ENCODE assay signal across 1 mouse cellular context in genomic region chr10:121516008-121516600, GRCm38 (mm10).
A peak's percentile ranks its signal among the peaks of the same experiment; 100 is the strongest.
TF ChIP-seq lines count a peak whose summit lies in the region.

No protein-coding gene starts in this region.

TF ChIP-seq in CH12.LX, 34 proteins besides CTCF, POLR2A, EP300 and RAD21 (continued from another document):
- no peak for TF ChIP-seq MAFK (IDR thresholded peaks at IDR 0.05; ENCODE audit: insufficient replicate concordance, low read length)
- no peak for TF ChIP-seq USF1 (IDR thresholded peaks at IDR 0.05; ENCODE audit: low read depth, low read length)
- no peak for TF ChIP-seq MAX (IDR thresholded peaks at IDR 0.05; ENCODE audit: low read length)
- TF ChIP-seq ZNF384 (IDR thresholded peaks at IDR 0.05; ENCODE audit: low read depth, low read length): peak; percentile 11; the same call in 1 of the 2 replicates
- peak; percentile 55; the same call in 1 of the 2 replicates for TF ChIP-seq IRF4 (IDR thresholded peaks at IDR 0.05; ENCODE audit: low read depth, low read length)
- TF ChIP-seq ZC3H11A (IDR thresholded peaks at IDR 0.05; ENCODE audit: low read depth, low read length): peak; percentile 61
- no peak for TF ChIP-seq CHD1 (IDR thresholded peaks at IDR 0.05; ENCODE audit: low read depth, low read length)
- TF ChIP-seq ZKSCAN1 (IDR thresholded peaks at IDR 0.05; ENCODE audit: borderline replicate concordance, low read depth, low read length): no peak
- no peak for TF ChIP-seq JUN (IDR thresholded peaks at IDR 0.05; ENCODE audit: insufficient read depth, low read depth, low read length)
- TF ChIP-seq SMC3 (IDR thresholded peaks at IDR 0.05; ENCODE audit: low read depth, low read length): peak; percentile 94
- TF ChIP-seq E2F4 (IDR thresholded peaks at IDR 0.05; ENCODE audit: insufficient replicate concordance, low read depth, low read length): no peak
- TF ChIP-seq MEF2A (IDR thresholded peaks at IDR 0.05; ENCODE audit: borderline replicate concordance, low read depth, low read length): 0 out of 2 replicates have a peak, but pooled peaks have one; percentile 12
- TF ChIP-seq ELF1 (IDR thresholded peaks at IDR 0.05; ENCODE audit: low read depth, low read length): no peak
- no peak for TF ChIP-seq CHD2 (IDR thresholded peaks at IDR 0.05; ENCODE audit: low read length)
- no peak for TF ChIP-seq KAT2A (IDR thresholded peaks at IDR 0.05; ENCODE audit: insufficient replicate concordance, low read length)
- no peak for TF ChIP-seq USF2 (conservative IDR thresholded peaks at IDR 0.05; ENCODE audit: low read depth, low read length)
- TF ChIP-seq MAZ (IDR thresholded peaks at IDR 0.05; ENCODE audit: low read depth, low read length): no peak; the same call in 1 of the 2 replicates
- TF ChIP-seq SIN3A (IDR thresholded peaks at IDR 0.05; ENCODE audit: low read length): no peak
